Mouse (Mus musculus) CD4-positive, CD25-positive, alpha-beta regulatory T cell, adult 4 months (primary cell): ENCODE data around the gene Cep350. TPM values are rescaled to one million over a fixed set of nuclear protein-coding genes. Genes with fewer than 3 reads are reported as not detected.
"Not testable (repeated sequence)": the region's sequence is repeated elsewhere in the genome, so short reads cannot be mapped to it uniquely, and the experiment has no call there.

ENCODE experiments used
- ATAC-seq: one replicate; pipeline ENCODE4 v1.8.0; 2017
- polyA plus RNA-seq, 2 experiments: library from polyadenylated mRNA; unstranded; fragments of 100-300 nt; shearing (Covaris generic); gene quantifications; one replicate each; pipeline ENCODE4 v1.2.1; 2017

Cep350 gene
- polyA plus RNA-seq, 2 experiments from 2014 or later: 8.1 to 14.1 TPM

- not testable (repeated sequence) for ATAC-seq
Observed at GRCm38 (mm10) chr1:155882646-155883231, 90.3 kb downstream of the Cep350 start.

- ATAC-seq: no peak
Observed at GRCm38 (mm10) chr1:155879596-155879995, 93.5 kb downstream of the Cep350 start.

GRCm38 (mm10) chr1:155862967-155863366 lies 110.1 kb downstream of the Cep350 start:
- ATAC-seq: no peak

DNA sequence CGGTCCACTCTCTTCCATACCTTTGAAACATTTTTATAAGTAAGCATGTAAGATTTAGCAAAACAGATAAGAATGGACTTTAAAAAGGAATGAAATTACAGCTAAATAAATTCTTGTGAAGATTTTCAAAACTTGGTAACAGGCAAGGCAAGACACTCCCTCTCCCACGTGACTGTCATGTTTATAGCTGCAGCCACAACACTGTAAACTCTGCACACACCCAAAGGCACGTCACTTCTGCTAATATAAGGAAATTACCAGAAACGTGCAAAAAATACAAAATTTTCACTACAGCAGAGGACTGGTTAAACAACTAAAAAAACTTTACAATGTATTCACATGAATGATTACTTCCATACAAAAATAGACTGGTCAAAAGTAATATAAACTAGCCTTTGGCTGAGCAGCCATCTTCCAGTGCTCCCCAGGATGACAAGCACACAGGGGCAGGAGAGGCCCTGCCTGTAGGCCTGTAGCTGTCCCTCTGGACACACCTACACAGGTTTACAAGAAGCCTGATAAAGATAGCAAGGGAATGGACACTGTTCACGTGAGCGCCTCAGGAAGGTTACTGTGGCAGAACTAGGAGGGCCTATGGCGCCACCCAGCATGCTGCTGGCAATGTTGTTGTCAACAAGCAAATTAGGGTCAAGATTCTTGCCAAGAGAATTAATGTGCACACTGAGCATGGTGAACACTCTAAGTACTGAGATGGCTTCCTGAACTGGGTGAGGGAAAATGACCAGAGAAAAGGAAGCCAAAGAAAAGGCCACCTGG lies 117.9 kb downstream of the Cep350 start:
- no peak for ATAC-seq

- no peak for ATAC-seq
Observed at GRCm38 (mm10) chr1:155853009-155853408, 120.0 kb downstream of the Cep350 start.

DNA sequence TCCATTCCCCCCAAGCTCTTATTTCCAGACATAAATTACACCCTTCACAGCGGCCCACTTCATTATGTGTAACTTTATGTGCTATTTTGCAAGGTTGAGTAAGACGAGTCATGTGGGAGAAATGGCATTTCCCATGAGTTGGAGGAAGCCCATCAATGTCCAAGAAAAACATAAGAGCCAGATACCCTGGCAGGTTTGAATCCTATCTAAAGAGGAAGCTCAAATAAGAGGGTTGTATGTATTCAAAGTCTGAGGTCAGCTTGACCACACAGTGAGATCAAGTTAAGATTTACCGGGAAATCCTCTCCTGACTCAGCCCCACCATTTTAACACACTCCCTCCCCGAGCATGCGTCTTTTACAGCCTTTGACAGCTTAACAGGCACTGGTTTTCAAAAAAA lies 128.8 kb downstream of the Cep350 start:
- no peak for ATAC-seq

GRCm38 (mm10) chr1:155843538-155843937 lies 129.5 kb downstream of the Cep350 start:
- no peak for ATAC-seq

- no peak for ATAC-seq
Observed at GRCm38 (mm10) chr1:155835667-155836066, 137.4 kb downstream of the Cep350 start.

DNA sequence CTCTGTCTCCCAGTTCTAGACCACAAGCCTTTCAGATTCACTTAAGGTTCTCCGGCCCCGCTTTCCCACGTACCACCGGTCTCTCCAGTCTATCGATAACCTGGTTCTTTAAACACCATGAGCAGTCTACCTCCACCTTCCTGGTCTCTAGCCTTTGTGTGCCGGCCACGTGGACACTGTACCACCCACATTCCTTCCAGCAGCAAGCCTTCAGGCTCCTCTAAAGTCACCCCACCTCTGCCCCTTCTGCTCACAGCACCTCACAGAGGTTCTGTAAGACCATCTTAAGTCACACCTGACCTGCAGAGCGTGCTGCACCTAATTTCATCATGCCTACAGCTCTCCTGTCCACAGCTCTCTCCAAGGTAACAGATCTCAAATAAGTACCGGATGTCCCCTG lies 139.4 kb downstream of the Cep350 start:
- ATAC-seq: no peak

DNA sequence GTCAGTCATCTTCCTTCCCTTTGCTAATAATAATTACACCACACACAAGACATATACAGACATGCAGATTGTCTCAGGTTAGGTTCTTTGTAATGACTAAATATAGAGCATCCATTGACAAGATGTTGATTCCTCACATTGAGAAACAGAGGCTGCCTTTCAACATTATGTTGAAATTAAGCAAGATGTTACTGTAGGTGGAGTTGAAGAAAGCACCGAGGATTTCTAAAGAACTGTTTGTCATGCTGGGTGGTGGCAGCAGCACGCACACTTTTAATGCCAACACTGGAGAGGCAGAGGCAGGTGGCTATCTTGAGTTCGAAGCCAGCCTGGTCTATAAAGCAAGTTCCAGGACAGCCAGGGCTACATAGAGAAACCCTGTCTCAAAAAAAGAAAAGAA lies 141.1 kb downstream of the Cep350 start:
- no peak for ATAC-seq

- ATAC-seq: no peak
Observed at GRCm38 (mm10) chr1:155830861-155831260, 142.2 kb downstream of the Cep350 start.

DNA sequence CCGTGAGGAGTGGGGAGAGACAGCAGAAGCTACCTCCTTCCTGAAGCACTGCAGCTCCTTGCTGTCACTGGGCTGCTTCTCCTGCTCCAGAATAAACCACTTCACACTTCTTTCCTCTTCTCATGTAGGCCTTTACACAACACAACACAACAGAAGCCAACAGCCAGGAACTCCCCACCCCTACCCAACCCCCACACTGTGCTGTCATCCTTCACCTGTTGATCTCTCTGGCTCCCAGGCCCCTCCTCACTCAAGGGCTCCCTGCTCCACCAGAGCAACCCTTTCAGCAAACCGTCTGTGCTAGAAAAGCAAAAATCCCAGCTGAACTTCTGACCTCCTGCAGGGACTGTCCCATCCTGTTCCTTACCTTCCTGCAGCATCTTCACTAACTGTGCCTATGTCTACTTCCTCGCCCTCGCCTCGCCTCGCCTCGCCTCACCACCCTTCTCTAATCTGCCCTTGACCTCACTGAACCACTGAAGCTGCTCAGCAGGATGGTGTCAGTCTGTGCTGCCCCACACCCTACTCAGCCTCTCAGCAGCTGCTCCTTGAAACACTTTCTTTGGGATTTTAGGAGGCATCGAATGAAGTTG lies 145.3 kb downstream of the Cep350 start:
- ATAC-seq: no peak

- no peak for ATAC-seq
Observed at GRCm38 (mm10) chr1:155826803-155827395, 146.2 kb downstream of the Cep350 start.

GRCm38 (mm10) chr1:155825940-155826716 lies 146.9 kb downstream of the Cep350 start:
- ATAC-seq: no peak

- ATAC-seq: no peak
Observed at GRCm38 (mm10) chr1:155820646-155821045, 152.4 kb downstream of the Cep350 start.

DNA sequence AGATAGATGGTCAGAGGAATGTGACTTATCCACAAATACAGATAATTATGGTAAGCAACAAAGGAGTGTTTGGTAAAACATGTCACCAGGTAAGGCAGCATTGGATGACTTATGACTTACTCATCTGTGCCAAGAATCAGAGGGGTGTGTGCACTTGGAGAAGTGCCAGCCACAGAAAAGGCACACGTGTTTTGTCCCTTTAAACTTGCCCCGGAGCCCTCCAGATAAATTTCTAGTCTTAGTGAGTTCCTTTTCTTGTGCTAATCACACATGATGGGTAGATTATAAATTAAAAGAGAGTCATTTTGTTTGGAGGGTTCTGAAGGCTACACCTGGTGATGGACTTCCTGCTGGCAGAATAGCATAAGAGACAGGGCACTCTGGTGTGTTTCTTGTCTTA lies 156.9 kb downstream of the Cep350 start:
- ATAC-seq: no peak

DNA sequence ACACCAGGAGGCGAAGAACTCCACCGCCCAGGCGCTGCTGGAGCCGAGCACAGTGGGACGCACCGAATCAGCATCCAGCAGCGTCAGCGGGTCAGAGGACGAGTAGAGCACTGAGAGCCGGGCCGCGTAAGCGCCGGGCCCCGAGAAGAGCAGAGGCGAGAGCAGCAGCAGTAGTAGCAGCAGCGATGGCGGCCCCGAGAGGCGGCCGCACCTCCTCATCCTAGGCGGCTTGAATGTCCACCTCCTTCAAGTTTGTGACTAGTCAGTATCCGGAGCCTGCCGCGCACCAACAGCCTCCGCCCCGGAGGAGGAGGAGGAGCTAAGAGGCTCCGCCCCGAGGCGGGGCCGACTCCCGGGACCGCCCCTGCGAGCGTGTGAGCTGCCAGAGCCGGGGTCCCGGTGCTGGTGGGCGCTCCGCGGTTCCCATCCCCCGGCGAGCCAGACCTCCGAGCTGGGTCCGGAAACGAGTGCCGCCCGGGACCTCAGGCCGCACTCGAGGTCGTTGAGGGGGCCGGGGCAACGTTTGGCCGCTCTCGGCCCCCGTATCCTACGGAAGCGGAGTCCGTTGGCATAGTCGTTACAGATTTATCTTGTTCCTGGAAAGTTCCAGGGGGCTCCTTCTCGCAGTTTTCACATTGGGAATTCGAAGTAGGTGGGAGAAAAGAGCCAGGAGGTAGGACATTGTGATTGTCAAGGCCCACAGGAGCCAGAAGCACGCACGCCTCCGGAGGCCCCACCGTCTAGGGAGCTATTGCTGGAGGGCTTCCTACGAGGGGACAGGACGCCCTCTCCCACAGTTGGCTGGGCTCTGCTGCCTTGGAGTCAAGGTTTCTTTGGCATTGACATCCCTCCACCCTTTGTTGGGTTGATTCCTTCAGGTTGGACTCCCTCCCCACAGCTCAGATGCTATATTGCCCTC lies 160.2 kb downstream of the Cep350 start, which contains the start of gene Qsox1:
TSS of gene Qsox1 (minus strand) at position 309 of the 919 bp plus-strand sequence.
- ATAC-seq: peak; percentile 99

DNA sequence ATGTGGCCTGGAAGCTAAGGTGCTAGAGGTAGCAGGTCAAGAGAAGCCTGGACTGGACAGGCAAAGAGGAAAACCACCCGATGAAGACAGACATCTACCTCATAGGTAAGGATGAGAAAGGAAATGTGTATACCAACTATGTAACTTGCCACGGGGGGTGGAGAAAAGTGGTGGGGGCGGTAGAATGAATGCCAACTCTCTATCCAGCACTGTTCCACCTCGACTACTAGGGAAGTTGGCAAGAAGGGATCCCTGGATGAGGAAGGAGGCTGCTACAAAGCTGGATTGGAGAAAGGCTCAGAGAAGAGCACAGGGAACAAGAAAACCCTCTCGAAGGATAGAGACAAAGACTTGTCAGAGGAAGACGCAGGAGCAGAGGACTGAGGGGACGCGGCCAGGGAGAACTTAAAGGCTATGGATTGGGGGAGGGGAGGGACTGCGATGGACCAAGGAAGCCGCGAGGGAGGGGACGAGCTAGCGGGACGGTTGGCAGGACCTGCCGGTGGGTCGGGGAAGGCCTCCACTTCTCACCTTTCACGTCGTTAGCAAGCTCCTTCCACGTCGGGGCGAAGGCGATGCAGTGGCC lies 161.0 kb downstream of the Cep350 start:
- no peak for ATAC-seq

DNA sequence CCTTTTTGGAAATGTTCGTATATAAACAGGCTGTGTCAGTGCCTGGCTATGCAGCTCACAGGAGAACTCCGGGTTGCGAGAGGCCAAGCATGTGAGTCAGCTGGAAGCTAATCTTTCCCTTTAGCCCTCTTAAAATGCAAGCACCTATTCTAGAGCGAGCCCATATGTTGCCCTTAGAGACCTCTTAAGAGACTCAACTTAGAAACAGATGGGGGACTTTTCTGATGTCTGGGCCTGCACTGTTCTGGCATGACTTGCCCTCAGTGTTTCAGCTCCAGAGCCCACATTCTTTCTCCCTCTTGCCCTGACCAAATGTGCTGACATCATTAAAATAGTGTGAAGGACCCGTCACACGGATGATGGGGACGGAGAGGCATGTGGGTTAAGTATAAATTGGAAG lies 162.4 kb downstream of the Cep350 start:
- no peak for ATAC-seq

DNA sequence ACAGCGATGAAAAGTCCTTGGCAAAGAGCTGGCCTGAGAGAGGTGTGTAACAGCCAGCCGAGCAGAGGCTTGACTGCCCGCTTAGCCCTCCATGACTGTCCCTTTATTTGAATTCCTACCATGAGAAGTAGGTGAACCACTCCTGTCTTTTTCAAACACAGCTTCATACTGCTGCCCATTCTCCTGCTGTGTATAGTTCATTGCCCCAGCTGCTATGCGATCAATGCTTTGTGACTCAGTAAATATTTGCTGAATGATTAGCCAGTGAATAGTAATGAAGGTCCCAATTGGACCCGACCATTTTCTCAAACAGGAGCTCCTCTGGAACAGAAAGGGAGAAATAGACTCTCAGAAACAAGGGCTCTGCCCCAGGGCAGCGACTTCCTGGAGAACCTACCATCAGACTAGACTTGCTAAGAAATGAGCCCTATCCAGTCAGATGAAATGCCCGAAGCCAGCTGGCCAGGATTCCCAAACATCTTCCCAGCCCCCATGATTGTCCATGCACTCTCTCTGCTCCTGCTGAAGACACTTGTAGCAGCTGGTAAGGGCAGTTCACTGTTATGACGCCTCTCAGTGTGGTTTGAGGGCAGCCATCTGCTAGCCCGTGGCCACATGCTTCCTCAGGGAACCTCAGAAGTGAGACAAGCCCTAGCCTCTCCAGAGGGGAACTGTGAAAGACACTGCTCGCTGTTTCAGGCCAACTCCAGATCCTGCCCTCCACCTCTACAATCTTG lies 163.2 kb downstream of the Cep350 start:
- no peak for ATAC-seq
